Mouse (Mus musculus): ENCODE measurements around the gene Ccdc84. TPM values are rescaled to one million over a fixed set of nuclear protein-coding genes. Genes with fewer than 3 reads are reported as not detected.
A peak's percentile ranks its signal among the peaks of the same experiment; 100 is the strongest.
"Not testable (repeated sequence)": the region's sequence is repeated elsewhere in the genome, so short reads cannot be mapped to it uniquely, and the experiment has no call there.

Gene Ccdc84
- 27.3 and 31.7 TPM in 2 replicates for polyA plus RNA-seq (2015; fragmentation: Nextera tagmentation; extraction: Ambion mirVana)

DNA sequence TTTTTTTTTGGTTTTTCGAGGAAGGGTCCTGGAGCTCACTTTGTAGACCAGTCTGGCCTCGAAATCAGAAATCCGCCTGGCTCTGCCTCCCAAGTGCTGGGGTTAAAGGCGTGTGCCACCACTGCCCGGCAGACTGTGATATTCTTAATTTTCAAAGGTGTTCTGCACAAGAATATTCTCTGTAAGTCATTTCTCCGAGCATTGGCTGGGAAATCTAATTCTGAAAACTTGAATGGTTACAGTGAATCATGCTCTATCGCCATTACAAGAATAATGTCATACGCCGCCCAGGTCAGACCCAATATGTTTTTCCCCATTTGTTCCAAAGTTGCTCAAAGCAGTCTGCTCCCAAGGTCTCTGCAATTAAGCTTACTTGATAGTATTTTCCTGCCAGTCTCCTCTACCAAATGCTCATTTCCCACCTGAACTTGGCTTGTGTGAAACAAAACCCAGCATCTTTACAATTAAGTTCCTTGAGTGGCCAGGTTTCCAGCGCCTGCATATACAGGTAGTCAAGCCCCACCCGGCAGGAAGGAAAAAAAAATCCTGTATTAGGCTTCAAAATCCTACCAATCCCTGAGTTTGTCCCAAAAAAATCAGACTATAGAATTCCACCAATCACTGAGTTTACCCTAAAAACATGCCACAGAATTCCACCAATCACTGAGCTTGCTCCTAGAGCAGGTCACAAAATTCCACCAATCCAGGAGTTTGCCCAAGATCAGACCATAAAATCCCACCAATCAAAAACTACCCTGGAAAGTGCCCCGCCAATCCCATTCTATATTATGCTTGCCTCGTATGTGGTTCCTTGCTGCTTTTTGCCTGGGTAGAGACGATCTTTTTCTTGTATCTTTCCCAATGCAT lies at the start of gene Ccdc84:
Gene Ccdc84, minus strand, starts transcription at position 51 of the 867 bp plus-strand sequence.
- H3K27me3 ChIP-seq, result no peaks in the 10 kb centered on the region
- H3K4me2 ChIP-seq, result peak within 1 kb of the TSS; percentile 81
- peaks cover 11% of the 10 kb centered on the region for H3K4me1 ChIP-seq
- WGBS, result 72% methylated on average over 14 of the region's 14 CpGs
- H3K4me3 ChIP-seq, result peak within 1 kb of the TSS; percentile 88
- peak within 1 kb of the TSS; percentile 74 for H3K9ac ChIP-seq
- H3K36me3 ChIP-seq, result peaks cover 11% of the 10 kb centered on the region; the same call in 1 of the 2 replicates
- no peaks in the 10 kb centered on the region for H3K9me3 ChIP-seq
- H3K27ac ChIP-seq, result peak within 1 kb of the TSS; percentile 65
- no peak for ATAC-seq (ENCODE audit: borderline replicate concordance, extremely low read depth, low FRiP score, low TSS enrichment)

DNA sequence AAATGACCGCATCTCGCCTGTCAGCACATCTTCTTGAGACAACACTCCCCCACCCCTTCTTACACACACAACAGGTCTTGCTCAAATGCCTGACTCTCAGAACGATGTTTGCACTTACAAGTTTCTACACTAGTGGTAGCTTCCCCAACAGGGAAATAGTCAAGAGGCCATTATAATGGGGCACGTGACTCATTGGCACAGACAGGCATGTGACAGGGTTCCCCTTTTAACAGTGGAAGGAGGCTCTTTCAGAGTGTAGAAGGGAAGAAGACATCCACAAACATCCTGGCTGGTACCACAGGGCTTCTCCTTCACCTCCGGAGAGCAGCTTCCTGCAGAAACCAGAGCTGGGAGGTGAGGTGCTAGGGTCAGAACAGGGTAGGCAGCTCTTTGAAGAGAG lies 43.6 kb upstream of the Ccdc84 start:
- no peak overlapping the region for H3K4me2 ChIP-seq
- no peak overlapping the region for H3K27ac ChIP-seq
- H3K4me1 ChIP-seq, result no peaks in the 10 kb centered on the region
- peaks cover 5% of the 10 kb centered on the region; the same call in 1 of the 2 replicates for H3K27me3 ChIP-seq
- H3K4me3 ChIP-seq, result no peak overlapping the region
- H3K9ac ChIP-seq, result no peak overlapping the region
- no peaks in the 10 kb centered on the region for H3K9me3 ChIP-seq
- no peak for ATAC-seq (ENCODE audit: borderline replicate concordance, extremely low read depth, low FRiP score, low TSS enrichment)
- WGBS, result 55% methylated on average over 5 of the region's 5 CpGs
- no peaks in the 10 kb centered on the region for H3K36me3 ChIP-seq

DNA sequence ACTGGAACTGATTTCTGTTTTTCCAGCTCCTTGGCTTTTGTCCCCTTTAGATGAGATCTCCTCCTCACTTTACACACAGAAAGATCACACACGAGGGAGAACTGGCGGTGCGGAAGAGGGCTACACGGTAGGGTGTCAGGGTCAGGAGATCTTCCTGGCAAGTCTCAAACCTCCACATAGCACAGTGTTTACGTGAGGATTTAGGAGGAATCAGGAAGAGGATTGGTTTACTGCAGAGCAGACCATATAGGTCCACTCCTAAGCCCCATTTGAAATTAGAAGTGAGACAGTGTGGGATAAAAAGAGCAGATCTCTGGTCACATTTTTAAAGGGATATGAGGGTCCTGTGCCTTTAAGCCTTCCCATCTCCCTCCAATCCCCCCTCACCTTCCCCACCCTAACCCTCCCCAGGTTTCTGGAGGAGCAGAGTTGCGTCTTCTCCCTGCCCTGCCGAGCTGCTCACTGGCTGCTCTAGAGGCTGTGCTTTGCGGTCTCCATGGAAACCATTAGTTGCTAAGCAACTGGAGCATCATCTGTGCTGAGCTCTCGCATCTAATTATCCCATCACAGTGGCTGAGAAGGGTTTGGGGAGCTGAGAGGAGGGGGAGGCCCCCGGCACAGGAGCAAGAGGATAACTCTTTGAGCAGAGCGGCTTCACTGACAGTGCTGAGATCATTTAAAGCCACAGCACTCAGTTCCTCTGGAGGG lies 38.8 kb upstream of the Ccdc84 start:
- H3K4me1 ChIP-seq, result 0 out of 2 replicates have a peak, but pooled peaks cover 7% of the 10 kb centered on the region
- H3K36me3 ChIP-seq, result no peaks in the 10 kb centered on the region
- H3K4me2 ChIP-seq, result no peak overlapping the region
- no peak overlapping the region for H3K27ac ChIP-seq
- no peak overlapping the region for H3K9ac ChIP-seq
- H3K27me3 ChIP-seq, result peaks cover 11% of the 10 kb centered on the region
- no peaks in the 10 kb centered on the region for H3K9me3 ChIP-seq
- ATAC-seq (ENCODE audit: borderline replicate concordance, extremely low read depth, low FRiP score, low TSS enrichment), result no peak
- WGBS, result 9% methylated on average over 11 of the region's 11 CpGs
- H3K4me3 ChIP-seq, result no peak overlapping the region

DNA sequence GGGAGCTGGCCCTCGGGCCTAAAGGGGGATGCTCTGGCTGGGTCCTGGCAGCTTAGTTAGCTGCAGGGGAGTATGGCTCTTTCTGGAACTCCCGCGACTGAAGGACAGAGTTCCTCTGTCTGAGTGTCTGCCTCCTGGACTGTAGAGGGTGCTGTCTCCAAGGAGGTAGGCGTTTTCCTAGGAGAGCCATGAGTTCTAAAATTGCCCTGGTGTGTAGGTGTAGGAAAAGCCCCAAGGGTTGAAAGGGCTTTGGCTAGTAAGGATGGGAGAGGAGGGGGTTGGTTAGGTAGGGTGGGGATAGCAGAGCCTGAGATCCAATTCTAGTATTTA lies 36.5 kb upstream of the Ccdc84 start, which contains the start of gene Upk2:
Gene Upk2, minus strand, starts transcription at position 86 of the 330 bp plus-strand sequence.
- 23% methylated on average over 4 of the region's 4 CpGs for WGBS
- H3K9me3 ChIP-seq, result no peaks in the 10 kb centered on the region
- H3K4me1 ChIP-seq, result 0 out of 2 replicates have a peak, but pooled peaks cover 7% of the 10 kb centered on the region
- peak within 1 kb of the TSS; percentile 10; the same call in 1 of the 2 replicates for H3K4me2 ChIP-seq
- H3K9ac ChIP-seq, result no peak within 1 kb of the TSS
- no peaks in the 10 kb centered on the region for H3K36me3 ChIP-seq
- 0 out of 2 replicates have a peak, but pooled peaks have one; percentile 5 for ATAC-seq (ENCODE audit: borderline replicate concordance, extremely low read depth, low FRiP score, low TSS enrichment)
- no peak within 1 kb of the TSS for H3K4me3 ChIP-seq
- no peak within 1 kb of the TSS for H3K27ac ChIP-seq
- H3K27me3 ChIP-seq, result peaks cover 11% of the 10 kb centered on the region

DNA sequence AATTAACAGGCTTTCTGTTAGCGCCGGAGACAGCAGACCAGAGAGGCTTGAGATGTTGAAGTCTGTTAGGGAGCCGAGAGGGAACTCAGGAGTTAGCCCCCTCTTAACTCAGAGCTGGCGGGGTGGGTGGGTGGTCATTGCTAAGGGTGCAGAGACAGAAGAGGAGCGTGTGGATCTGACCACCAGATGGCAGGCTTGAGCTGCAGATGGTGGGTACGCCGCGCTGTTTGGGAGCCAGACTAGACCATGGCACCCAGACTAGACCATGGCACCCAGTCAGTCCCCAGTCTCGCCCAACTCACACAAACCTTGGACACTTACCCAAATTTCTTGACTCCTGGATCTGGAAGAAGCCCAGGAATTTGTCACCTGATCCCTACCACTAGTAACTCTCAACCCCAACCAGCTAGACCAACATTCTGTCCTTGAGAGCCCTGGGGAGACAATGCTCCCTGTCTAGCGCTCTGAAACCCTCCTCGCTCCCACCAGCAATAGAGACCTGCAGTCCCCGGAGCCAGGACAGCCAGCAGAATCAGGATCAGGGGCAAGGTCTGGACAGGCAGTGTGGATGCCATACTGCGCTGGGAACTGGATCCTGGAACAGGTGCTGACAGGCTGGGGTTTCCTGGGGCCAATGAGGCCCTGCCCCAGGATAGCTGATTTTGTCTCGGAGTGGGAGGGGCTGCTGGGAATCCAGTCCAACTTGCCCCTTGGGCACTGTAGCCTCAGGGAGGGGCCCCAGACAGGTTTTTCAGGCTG lies 35.9 kb upstream of the Ccdc84 start:
- no peaks in the 10 kb centered on the region for H3K9me3 ChIP-seq
- H3K4me2 ChIP-seq, result peak overlapping the region; percentile 10; the same call in 1 of the 2 replicates
- no peaks in the 10 kb centered on the region for H3K36me3 ChIP-seq
- 8% methylated on average over 14 of the region's 14 CpGs for WGBS
- H3K9ac ChIP-seq, result no peak overlapping the region
- no peak overlapping the region for H3K27ac ChIP-seq
- no peak overlapping the region for H3K4me3 ChIP-seq
- peaks cover 11% of the 10 kb centered on the region for H3K27me3 ChIP-seq
- H3K4me1 ChIP-seq, result 0 out of 2 replicates have a peak, but pooled peaks cover 7% of the 10 kb centered on the region
- ATAC-seq (ENCODE audit: borderline replicate concordance, extremely low read depth, low FRiP score, low TSS enrichment), result peak; percentile 76

DNA sequence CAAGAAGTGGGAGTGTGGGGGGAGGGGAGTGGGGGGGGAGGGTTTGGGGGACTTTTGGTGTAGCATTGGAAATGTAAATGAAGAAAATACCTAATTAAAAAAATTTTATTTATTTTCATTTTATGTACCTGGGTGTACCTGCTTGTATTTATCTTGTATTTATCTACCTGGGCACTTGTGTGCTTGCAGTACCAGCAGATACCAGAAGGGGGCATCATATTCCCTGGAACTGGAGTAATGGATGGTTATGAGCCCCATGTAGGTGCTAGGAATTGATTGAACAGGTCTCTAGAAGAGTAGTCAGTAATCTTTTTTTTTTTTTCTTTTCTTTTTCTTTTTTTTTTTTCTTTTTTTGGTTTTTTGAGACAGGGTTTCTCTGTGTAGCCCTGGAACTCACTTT lies 32.0 kb upstream of the Ccdc84 start:
- H3K9ac ChIP-seq, result no peak overlapping the region
- no peaks in the 10 kb centered on the region for H3K9me3 ChIP-seq
- no peak overlapping the region for H3K4me2 ChIP-seq
- H3K4me1 ChIP-seq, result 0 out of 2 replicates have a peak, but pooled peaks cover 7% of the 10 kb centered on the region
- H3K27me3 ChIP-seq, result peaks cover 6% of the 10 kb centered on the region
- ATAC-seq (ENCODE audit: borderline replicate concordance, extremely low read depth, low FRiP score, low TSS enrichment), result no peak
- no peaks in the 10 kb centered on the region for H3K36me3 ChIP-seq
- H3K27ac ChIP-seq, result no peak overlapping the region
- no peak overlapping the region for H3K4me3 ChIP-seq

DNA sequence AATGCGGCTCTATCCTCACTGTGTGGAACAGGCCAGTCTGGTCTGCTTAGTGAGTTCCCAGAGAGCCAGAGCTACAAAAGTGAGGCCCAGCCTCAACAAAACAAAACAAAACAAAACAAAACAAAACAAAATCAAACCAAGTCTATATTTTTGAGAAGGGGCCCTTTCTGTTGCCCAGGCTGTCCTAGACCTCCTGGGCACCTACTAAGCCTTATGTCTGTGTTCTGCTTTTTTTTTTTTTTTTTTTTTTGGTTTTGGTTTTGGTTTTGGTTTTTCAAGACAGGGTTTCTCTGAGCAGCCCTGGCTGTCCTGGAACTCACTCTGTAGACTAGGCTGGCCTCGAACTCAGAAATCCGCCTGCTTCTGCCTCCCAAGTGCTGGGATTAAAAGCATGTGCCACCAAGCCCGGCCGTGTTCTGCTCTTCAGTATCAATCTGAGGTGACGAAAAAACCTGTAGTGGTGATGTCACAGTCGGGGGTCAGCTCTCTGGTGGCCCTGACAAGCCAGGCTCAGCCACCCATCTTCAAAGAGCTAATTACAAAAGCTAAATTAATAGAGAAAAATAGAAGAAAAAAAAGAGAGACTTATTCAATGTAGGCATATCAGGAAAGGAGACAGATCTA lies 26.1 kb upstream of the Ccdc84 start:
- not testable (repeated sequence) for H3K27me3 ChIP-seq; H3K36me3 ChIP-seq; H3K4me2 ChIP-seq; H3K4me1 ChIP-seq; ATAC-seq (ENCODE audit: borderline replicate concordance, extremely low read depth, low FRiP score, low TSS enrichment); H3K9me3 ChIP-seq; H3K4me3 ChIP-seq; H3K9ac ChIP-seq; H3K27ac ChIP-seq
- 77% methylated on average over 7 of the region's 7 CpGs for WGBS

DNA sequence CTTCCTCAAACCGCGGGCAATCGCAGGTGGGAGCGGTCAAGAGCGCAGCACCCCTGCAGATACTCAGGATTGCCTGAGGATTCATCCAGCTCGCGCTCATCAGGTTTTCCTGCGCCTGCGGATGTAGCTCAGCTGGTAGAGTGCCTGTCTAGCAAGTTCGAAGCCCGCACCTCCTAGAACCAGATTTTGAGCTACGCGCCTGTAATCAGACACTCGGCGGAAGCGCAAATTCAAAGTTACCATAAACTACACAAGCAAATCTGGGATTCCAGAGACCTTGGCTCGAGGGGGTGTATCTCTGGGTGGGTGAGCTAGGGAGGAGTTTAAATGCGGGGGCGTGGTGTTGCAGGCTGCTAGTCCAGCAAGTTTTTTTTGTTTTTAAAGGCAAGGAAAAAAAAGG lies 22.6 kb upstream of the Ccdc84 start, which contains the start of gene Foxr1:
Gene Foxr1, minus strand, starts transcription at position 176 of the 400 bp plus-strand sequence.
- ATAC-seq (ENCODE audit: borderline replicate concordance, extremely low read depth, low FRiP score, low TSS enrichment), result no peak
- Histone ChIP-seq H3K9ac (no peak within 1 kb of the TSS), H3K36me3 (no peaks in the 10 kb centered on the region), H3K9me3 (no peaks in the 10 kb centered on the region), H3K4me3 (no peak within 1 kb of the TSS), H3K27me3 (no peaks in the 10 kb centered on the region), H3K4me2 (no peak within 1 kb of the TSS), H3K4me1 (no peaks in the 10 kb centered on the region), H3K27ac (no peak within 1 kb of the TSS)
- 61% methylated on average over 19 of the region's 19 CpGs for WGBS

DNA sequence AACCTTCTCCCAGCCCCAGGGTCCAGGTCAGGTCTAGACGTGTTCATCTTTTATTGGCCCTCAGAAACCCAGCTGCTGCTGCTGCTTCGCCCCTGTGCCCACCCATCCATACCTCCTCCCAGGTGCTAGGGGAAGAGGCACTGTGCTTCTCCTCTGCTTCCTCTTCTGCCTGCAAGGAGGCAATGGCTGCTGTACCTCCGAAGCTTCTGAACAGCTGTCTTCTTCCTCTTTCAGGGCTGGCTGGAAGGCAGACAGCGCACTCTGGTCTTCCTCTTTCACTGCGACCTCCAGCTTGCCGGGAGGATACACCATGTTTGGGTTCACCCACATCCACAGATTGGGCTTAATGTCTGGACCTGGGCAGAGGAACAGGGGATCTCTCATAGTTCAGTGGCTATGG lies 17.4 kb upstream of the Ccdc84 start:
- WGBS, result 79% methylated on average over 6 of the region's 6 CpGs
- H3K9ac ChIP-seq, result no peak overlapping the region
- ATAC-seq (ENCODE audit: borderline replicate concordance, extremely low read depth, low FRiP score, low TSS enrichment), result no peak

DNA sequence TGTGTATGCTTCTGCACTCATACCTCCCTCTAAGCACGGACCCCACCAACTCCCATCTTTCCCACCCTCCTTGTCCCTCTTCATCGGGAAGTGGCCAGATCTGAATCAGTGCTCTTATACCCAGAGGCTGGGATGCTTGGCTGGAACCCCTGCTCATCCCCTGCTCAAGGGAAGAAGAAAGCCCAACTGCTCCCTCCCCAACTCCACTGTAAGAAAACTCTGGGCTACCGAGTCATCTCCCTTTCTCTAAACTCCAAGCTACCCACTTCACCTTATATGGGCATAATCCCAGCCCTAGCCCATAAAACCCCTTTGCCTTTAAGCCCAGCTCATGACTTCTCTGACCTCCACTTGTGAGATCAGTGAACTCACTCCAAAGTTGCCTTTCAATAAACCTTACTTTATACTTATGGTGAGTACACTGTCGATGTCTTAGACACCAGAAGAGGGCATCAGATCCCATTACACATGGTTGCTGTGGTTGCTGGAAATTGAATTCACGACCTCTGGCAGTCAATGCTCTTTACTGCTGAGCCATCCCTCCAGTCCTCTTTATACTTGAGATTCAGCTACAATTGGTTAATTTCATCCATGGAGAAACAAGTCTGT lies 14.3 kb upstream of the Ccdc84 start:
- H3K9ac ChIP-seq, result no peak overlapping the region
- 43% methylated on average over 5 of the region's 5 CpGs for WGBS

More for the DNA sequence above, 17.4 kb upstream of the Ccdc84 start:
- Histone ChIP-seq H3K4me2 (no peak overlapping the region), H3K4me1 (no peaks in the 10 kb centered on the region), H3K9me3 (no peaks in the 10 kb centered on the region), H3K27me3 (no peaks in the 10 kb centered on the region), H3K4me3 (no peak overlapping the region), H3K36me3 (no peaks in the 10 kb centered on the region), H3K27ac (no peak overlapping the region)

DNA sequence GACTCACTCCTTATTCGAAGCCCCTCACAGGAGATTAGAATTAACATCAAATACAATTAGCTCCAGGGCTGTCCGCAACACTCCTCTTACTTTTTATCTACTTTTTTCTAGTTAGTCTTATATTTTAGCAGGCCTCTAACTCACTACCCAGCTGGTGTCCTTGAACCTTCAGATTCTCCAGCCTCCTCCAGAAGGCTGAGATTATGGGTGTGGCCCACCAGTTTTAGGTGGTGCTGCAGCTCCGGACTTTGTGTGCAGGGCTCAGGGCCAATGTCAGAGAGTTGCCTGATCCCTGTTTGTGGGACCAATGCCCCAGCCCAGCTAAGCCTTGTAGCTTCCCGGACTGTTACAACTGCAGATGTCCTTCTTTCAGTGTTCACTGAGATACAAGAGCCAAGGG lies 5.2 kb upstream of the Ccdc84 start:
- no peaks in the 10 kb centered on the region for H3K9me3 ChIP-seq
- ATAC-seq (ENCODE audit: borderline replicate concordance, extremely low read depth, low FRiP score, low TSS enrichment), result no peak

More for the DNA sequence above, 14.3 kb upstream of the Ccdc84 start:
- Histone ChIP-seq H3K27me3 (no peaks in the 10 kb centered on the region), H3K4me1 (no peaks in the 10 kb centered on the region), H3K27ac (no peak overlapping the region), H3K9me3 (no peaks in the 10 kb centered on the region), H3K4me3 (no peak overlapping the region), H3K36me3 (no peaks in the 10 kb centered on the region), H3K4me2 (no peak overlapping the region)
- ATAC-seq (ENCODE audit: borderline replicate concordance, extremely low read depth, low FRiP score, low TSS enrichment), result no peak

More for the DNA sequence above, 5.2 kb upstream of the Ccdc84 start:
- Histone ChIP-seq H3K4me3 (no peak overlapping the region), H3K27me3 (no peaks in the 10 kb centered on the region), H3K36me3 (no peaks in the 10 kb centered on the region), H3K27ac (no peak overlapping the region), H3K4me1 (0 out of 2 replicates have a peak, but pooled peaks cover under 1% of the 10 kb centered on the region), H3K9ac (no peak overlapping the region), H3K4me2 (no peak overlapping the region)
- WGBS, result 81% methylated on average over 4 of the region's 4 CpGs
